ENCODE assay signal across 9 mouse cellular contexts in the genomic region with DNA sequence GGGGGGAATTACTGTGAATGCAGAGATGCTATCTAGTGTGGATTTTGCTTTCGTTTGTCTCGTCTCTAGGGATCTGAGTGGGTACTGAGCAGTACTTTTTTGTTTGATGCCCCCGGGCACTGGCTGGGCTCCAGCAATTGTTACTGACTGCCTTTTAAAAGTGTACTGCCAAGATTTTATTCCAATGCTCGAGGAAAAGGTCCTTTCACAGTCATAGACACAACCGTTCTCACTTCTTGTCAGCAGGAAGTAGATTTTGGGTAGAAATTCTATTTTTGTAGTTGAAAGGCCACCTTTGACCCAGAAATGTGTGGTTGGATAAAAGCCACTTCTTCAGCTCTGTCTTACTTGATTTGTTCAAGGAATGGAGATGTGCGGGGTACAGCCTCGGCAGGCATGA. TPM values are rescaled to one million over a fixed set of nuclear protein-coding genes. Genes with fewer than 3 reads are reported as not detected.
DNase-seq lines count a peak whose midpoint lies in the region.
"Had no signal": no experiment of that assay in that cellular context is flagged by ENCODE, and none has a peak within 500 bp of the region (broad histone marks: within the 10 kb centered on the region; RNA-seq: fewer than 3 reads in every experiment).

No protein-coding gene starts in this region.

- peak; percentile 32 for DNase-seq in lung, postnatal 10 days
- no peak for DNase-seq in lung, postnatal 36 days
- peak; percentile 67 for DNase-seq in Muller cell, postnatal 12 days (ENCODE audit: inconsistent ontology term)
- DNase-seq in induced T-regulatory cell, adult 2 months (ENCODE audit: low read depth) = peak; percentile 56
- peak; percentile 27 for DNase-seq in thymus, postnatal 25 days
- DNase-seq in layer of hippocampus, postnatal 14 days (ENCODE audit: low spot score in 2 of 2) = no peak
- DNase-seq in spleen, adult 12 weeks (ENCODE audit: low spot score) = no peak
- DNase-seq: cerebellum, adult 11-12 months; lung, postnatal 4 days had no signal

RNA-seq across cellular contexts. Expression of gene Cdk5r1, which starts 37.0 kb away (rescaled TPM):
- 100 to 1,000 TPM; 233 to 258 TPM for total RNA-seq in layer of hippocampus, postnatal 14 days (2021)

Comparison
In these comparisons a context has a peak if more than half of its experiments do, and no peak if none do; other contexts are left out.
1. DNase-seq: peak in lung, postnatal 10 days (single experiment), Muller cell, postnatal 12 days (single experiment), induced T-regulatory cell, adult 2 months (single experiment) and thymus, postnatal 25 days (single experiment); none in lung, postnatal 36 days (single experiment), layer of hippocampus, postnatal 14 days (0 of 2) and spleen, adult 12 weeks (single experiment).